Mouse (Mus musculus) embryo, embryonic 10.5 days (tissue): ENCODE measurements around the gene Prkaa1.
"Not testable (repeated sequence)": the region's sequence is repeated elsewhere in the genome, so short reads cannot be mapped to it uniquely, and the experiment has no call there.

ENCODE experiments used
- DNase-seq: peaks from one replicate; pipeline ENCODE4 v3.0.0-alpha.2; 2015; ENCODE audit warnings: low spot score

The Prkaa1 gene

DNA sequence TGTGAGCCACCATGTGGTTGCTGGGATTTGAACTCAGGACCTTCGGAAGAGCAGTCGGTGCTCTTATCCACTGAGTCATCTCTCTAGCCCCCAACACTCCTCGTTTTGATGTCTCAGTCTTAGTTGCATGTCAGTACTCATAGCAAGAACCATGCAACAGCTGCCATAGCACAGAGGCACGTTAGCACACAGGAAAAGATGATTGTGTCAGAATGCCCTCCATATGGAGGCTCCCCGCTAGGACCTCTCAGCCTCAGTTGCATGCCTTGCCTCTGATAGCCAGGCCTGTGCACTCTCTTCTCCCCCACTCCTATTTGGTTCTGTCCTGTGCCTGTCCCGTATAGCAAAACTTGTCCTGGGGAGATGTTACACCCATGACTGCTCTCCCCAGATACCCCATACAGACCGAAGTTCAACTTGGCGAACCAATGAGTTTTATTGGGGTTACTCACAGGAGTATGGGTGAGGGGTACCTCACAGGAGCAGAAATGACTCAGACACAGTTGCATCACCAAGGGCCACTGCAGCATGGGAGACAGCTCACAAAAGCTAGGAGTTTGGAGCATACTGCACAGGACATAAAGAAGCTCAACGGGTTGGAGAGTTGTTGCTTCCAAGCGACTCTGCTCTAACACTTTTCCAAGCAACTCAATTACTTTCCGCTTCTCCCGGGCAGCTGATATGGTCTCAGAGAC, 14.4 kb upstream of the Prkaa1 start:
- DNase-seq: no peak

DNA sequence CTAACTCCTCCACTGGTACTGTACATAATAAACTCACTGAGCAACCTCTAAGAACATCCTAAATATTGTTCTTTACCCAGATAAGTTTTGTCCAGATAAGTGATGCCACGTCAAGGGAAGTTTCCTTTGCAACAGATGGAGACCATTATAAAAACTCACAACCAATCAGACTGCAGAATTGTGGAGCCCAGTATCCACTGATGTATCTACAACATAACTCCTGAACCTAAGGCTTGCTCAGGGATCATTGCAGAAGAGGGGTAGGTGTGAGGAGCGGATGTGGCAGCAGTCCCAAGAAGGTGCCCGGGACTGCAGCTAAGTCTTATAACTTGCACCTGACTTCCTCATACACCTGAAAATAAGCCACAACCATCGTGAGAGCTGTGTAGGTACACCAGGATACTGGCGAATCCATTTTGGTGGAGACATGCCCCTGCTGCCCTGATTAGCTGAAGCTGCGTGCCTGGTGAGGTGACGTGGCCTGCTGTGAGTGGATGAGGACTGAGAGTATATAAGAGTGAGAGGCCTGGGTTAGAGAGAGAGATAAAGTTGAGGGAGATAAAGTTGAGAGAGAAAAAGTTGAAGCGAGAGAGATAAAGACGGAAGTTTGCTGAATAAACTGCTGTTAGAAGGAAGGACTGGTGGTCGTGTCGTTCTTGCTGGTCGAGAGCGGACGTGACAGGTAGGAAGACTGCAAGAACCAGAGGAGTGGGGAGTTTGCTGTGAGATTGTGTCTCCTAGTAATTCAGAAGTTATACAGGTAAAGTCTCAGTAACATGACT, 12.6 kb upstream of the Prkaa1 start:
- DNase-seq: not testable (repeated sequence)

DNA sequence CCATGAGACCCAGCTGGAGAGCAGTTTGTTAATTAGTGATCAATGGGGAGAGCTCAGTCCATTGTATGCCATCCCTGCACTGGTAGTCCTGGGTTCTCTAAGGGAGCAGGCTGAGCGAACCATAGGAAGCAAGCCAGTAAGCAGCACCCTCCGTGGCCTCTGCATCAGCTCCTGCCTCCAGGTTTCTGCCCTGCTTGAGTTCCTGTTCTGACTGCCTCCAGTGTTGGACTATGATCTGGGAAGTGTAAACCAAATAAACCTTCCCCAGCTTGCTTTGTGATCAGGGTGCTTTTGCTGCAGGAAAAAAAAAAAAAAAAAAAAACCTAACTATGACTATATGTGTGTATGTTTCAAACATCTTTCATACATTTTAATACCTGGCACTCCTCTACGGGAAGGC, 10.4 kb upstream of the Prkaa1 start:
- DNase-seq: no peak

DNA sequence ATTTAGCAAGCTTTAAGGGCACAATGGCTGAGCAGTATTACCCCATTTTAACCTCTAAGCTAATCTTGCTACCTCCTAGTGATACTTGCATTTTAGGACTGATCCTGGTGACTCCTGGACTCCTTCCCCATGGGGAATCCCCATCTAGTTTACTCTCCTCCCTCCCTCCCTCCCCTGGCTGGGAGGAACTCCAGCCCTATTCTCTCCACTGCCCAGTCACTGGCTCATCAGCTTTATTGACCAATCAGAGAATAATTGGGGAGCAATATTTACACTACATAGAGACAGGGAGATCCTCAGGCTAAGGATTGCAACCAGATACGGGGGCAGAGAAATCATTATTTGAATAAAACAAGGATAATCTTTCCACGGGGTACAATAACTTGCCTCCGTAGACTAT, 9.5 kb upstream of the Prkaa1 start:
- DNase-seq: no peak

DNA sequence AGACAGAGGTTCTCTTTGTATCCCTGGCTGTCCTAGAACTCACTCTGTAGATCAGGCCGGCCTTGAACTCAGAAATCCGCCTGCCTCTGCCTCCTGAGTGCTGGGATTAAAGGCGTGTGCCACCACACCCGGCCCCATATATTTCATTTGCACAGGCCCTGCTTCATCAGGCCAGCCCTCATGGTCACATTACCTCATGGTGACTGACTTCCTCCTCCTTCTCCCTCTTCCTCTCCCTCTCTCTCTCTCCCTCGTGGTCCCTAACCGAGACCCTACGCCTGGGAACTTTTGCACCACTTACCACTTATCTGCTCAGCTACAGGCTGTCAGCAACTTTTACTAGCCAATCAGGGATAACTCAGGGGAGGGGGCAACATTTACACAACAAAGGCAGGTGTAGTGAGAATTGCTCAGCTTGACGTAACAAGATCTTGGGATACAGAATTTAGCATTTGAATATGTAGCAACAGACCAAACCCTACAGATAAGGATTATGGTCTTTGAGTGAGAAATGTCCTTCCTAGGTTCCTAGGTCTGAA, 8.6 kb upstream of the Prkaa1 start:
- no peak for DNase-seq

DNA sequence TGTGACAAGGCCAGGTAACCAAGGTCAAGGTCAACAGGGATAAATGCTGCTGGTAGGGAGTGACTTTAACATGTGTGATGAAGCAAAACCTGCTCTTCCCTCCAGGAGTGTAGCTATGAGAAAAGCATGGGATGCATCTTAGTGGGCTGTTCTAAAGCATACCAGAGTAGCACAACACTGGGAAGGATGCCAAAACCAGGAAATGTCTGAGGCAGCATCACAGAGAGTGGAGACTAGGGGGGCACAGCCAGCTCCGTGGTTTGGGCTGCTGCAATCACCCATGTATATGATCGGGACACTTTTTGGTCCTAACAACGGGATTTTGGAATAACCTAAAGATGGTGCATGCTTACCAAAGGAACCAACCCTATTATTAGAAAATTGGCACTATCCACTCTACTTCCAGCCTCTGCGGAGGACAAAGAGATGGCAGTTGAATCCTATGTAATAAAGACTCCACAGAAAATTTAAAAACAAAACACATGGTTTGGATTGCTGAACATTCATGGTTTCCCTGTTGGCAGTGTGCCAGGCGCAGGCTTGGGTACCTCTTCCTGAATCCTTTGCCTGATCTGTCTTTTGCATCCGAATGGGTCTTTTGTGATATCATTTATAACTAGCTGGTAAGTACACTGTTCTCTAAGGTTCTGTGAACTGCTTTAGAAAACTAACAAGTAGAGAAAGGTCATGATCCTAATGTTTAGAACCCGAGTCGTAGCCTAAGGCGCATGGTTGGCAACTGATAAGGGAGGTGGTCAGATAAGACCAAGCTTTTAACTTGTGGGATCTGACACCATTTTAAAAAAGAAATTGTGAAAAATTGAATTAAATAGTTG, 5.4 kb upstream of the Prkaa1 start:
- no peak for DNase-seq

DNA sequence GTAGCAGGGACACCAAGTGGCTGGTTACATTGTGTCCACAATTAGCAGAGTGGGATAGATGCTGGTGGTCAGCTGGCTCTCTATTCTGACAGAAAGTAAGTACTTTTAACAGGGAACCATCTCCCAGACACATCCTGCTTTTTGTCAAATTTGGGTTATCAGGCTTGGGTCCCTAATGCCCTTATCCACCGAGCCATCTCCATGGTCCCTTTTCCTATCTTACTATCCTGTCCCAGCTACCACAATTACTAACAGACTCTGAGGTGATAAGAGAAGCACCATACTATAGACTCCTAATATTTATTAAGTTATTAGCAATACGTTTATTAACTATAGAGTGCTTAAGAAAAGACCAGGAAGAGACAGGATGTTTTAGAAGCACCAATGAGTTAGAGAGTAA, 4.3 kb upstream of the Prkaa1 start:
- DNase-seq: no peak

DNA sequence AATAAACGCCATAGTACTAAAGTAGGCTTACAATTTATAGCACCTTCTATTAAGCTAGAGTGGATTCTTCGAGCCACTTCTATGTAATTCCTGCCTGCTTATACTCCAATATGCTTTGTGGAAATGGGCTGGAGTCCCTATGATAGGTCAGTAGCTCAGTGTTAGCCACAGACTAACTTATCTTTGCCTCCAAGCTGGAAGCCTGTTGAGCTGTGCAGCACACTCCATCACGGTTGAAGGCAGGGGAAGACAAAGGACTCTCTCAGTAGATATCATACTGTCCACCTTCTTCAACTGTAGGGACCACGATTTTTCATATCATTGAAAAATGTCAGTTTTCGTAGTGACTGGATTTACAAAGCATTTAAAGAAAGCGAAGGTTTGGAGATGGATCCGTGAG, 3.8 kb upstream of the Prkaa1 start:
- DNase-seq: no peak

DNA sequence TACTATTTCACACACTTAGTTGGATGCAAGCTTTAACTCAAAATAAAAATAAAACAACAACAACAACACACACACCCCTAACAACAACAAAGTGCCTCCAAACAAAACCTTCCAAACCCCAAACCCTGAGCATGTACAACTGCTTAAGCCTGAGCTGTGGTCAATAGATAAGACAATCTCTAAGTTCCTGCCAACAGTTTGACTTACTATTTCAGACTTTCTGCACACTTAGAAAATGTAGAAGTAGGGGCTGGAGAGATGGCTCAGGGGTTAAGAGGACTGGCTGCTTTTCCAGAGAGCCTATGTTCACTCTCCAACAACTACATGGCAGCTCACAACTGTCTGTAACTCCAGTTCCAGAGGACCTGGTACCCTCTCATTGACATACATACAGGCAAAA, 3.3 kb upstream of the Prkaa1 start:
- no peak for DNase-seq

DNA sequence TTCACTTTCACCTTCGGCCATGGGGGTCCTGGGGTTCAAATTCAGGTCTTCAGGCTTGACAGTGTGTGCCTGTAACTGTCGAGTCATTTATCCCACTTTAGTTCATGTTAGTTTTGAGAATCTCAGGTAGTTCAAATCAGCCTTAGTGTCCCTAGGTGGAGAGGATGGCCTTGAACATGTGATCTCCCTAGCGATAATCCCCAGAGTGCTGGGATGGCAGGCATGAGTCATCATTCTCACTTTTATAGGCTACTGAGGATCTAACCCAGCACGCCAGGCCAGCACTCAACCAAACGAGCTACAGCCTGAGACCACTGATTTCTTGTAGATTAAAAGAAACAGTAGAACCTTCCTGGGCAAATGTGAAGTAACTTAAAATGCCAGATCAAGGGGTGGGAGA, 1.6 kb upstream of the Prkaa1 start:
- DNase-seq: no peak

DNA sequence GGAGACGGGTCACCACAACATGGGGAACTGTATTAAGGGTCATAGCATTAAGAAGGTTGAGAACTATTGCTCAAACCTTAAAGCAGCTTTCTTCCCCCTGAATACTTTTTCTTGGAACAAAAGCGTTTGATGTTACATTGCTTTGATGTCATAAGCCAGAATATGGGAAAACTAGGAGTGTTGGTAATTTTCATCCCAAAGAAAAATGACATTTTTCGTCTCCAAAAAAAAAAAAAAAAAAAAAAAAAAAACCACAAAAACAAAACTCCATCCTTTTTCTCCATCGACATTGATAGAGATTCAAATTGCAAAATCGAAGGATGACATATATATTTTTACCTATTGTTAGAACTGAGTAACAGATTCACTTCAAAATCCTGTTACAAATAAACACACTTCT, 947 bp upstream of the Prkaa1 start:
- no peak for DNase-seq

DNA sequence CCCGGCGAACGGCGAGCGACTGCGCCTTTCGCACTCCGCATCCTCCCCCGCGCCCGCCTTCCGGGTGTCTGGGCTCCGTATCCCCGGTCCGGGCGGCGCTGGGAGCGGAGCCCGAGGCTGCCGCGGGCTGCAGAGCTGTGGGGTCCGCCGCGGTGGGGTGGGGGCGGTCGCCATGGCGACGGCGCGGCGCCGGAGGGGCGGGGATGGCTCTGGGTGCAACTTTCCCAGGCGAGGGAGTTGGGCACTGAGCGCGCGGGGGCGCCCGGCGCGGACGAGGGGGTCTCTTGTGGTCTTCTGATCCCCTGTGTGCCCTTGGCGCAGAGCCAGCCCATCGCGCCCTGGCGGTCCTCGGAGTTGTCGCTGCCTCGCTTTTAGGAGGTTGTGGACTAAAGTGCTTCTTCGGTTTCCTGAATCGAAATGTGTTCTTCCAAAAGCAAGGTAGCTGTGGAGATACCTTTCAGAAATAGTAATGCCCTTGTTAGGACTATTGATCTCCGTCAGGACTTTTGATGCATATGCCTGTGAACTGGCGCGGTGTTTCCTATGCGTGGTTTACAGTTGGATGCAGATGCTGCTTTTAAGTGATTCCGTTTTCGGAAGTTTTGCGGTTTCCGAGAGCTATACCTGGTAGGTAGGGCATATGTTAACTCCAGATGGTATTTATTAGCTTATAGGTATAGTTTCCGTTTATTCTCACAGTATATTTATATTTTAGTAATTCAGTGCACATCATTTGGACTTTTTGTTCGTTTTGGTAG, 539 bp downstream of the Prkaa1 start:
- peak; percentile 73 for DNase-seq

DNA sequence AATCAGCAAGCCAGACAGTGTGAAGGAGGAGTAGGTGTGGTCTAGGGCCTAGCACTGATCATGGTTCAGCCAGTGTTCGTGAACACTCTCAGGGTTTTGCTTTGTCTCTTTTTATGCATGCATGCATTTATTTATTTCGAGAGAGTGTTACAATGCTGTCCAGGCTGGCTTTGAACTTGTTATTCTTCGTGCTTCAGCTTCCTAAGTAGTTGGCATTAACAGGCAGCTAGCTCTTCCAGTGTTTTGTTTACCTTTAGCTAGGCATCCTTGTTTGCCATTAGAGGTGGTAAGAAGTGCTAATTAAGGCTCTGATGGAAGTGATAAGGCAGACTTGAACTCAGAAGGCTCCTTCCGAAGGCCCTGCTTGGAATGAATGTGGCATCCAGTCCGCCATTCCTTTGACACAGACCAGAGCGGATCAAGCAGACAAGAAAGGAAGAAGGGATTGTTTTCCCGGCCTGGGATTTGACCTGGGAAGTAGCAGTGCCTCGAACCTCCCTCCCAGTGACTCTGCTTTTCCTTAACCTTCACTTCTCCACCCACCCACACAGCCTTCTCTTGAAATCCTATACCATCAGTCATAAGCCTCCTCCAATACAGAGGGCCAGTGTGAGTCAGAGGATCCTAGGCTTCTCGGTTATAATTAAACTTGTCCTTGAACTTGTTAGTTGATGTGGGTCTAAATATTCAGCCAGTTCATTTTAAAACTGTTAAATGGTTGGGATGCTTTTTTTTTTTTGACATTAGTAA, 1.7 kb downstream of the Prkaa1 start:
- DNase-seq: no peak

DNA sequence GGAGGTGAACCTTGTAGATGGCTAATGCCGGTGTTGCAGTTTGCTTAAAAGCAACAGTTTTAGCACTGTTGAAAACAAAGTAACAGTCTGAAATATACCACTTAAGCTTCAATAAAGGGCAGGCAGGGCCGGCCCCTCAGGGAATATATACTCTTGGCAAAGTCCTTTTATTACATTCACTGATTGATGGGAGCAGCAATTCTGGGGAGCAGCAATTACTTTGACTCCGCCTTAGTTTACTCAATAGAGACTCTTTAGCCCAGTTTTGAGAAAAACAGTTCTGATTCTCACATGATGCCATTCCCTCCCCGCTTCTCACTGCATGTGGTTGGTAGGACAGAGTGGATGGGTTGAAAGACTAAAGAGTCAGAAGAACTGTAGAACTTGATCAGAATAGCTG, 5.5 kb downstream of the Prkaa1 start:
- no peak for DNase-seq

DNA sequence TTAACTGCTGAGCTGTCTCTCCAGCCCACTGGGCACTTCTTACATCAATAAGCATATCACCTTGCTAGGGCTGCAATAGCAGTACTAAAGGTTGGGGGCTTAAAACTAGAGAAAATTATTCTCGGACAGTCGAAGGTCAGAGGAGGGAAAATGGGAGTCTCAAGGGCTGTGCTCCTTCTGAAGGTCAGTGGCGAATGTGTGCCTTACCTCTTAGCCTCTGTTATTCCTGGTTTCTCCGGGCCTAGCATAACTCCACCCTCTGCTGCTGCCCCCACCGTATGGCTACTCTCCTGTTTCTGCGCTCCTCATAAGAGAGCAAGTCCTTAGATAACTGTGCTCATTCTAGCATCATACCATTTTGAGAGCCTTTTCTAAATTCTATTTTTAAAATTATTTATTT, 8.5 kb downstream of the Prkaa1 start:
- DNase-seq: no peak

DNA sequence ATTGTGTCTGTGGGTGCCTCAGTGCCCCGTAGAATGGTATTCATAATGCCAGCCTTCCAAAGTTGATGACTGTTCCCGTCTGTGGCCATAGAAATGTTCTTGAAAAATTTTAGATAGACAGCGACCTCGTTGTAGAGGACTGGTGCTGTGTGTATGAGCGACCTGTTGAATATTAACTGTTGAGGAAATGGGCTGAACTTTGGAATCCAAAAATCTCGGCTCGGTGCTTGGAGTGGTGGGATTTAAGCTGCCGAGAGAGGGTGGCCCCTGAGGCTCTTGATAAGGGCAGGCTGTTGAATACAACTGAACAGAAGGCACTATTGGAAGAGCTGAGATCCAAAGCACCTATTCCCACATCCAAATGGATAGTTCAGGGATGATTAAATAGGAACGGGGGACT, 11.0 kb downstream of the Prkaa1 start:
- DNase-seq: no peak

DNA sequence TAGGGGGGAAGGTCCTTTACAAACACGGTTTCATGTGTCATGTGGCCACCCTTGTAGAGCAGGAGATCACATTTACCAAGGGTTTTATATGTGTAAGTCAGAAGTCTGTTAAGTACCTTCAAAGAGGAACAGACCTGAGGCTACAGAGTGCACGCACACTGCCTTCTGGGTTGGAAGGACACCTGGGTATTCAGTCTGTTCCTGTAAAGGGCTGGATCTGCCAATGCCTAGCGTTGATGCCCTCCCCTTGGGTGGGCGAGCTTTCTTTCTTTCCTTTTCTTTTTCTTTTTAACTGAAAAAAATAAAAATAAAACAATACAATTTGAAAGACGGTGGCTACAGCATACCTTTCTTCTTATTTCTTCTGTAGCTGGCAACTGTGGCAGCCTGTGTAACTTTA, 11.4 kb downstream of the Prkaa1 start:
- DNase-seq: no peak

DNA sequence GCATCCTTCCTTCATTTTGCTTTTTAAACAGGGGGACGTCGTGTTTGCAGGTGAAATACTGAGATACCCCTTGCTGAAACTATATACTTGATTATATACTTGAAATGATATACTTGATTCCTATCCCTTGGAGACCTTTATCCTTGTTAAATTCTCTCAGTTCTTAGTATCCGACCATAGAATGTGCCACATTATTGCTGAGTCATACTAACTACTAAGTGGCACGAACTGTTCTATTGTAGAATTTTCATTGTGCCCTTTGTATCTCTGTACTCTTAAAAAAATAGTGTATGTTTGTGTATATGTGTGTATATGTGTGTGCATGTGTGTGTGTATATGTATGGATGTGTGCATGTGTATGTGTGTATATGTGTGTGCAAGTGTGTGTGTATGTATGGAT, 12.7 kb downstream of the Prkaa1 start:
- DNase-seq: no peak

DNA sequence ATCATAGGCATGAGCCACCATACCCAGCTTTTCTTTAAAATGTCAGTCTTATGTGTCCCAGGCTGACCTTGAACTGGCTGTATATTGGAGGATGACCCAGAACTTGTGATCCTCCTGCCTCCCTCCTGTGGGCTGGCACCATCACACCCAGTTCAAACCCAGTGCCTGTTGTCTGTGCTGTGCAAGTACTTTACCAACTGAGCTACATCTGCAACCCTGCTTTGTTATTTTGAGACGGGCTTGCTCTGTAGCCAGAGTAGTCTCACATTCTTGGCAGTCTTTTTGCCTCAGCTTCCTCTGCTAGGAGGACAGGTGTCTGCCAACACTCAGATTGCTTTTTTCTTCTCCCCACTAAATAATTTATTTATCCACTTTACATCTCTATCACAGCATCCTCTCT, 13.7 kb downstream of the Prkaa1 start:
- DNase-seq: no peak

DNA sequence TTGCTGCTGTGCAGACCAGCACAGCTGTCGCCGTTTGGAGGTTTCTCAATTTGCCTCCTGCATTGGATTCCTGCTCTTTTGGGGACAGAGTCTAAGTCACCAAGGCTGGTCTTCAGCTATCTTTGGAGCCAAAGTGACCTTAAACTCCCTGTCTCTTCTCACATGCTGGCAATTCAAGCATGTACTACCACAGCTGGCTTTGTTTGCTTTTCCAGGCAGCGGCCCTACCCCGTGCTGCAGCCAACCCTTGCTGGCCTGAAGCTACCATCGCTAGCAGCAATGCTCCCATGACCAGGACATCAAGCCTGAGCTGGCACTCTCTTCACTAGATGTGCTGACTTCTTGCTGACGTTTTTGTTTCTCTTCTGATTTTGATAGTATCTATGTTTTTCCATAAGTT, 15.2 kb downstream of the Prkaa1 start:
- no peak for DNase-seq

DNA sequence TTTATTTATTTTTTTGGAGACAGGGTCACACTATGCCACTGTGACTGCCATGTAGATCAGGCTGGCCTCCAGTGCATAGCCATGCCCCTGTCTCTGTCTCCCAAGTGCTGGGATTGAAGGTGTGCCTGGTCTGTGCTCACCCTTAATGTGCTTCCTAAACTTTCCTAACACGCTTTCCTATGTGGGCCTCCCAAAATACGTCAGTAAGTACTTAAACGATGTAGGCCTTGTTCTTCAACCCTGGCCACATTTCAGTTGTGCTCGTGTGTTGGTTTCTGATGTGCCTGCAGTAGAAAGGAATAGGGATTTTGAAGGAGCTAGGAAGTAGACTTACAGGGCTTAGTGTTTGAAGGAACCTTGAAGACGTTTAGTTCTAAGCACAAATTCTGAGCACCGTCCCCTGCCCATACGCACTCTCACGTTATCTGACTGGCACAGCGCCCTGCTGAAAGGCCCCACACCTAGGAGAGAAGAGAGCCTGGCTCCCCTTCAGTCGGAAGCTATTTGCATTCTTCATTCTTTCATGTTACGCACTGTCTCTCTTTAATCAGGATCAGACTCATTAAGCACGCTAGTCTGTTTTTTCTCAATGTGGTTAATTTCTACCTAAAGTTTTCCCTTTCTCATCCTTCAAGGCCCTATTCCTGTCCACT, 21.6 kb downstream of the Prkaa1 start:
- DNase-seq: no peak
